Mouse (Mus musculus) embryonic facial prominence, embryonic 11.5 days (tissue): Measurements from ENCODE around the gene Prune2. TPM values are rescaled to one million over a fixed set of nuclear protein-coding genes. Genes with fewer than 3 reads are reported as not detected.

Source experiments
- ATAC-seq: fragments of 200-750 bp; cut with Nextera tagmentation; replicated peaks from 2 replicates; pipeline ENCODE4 v1.8.0; 2017; ENCODE audit warnings: low read depth; ENCODE audit not compliant: insufficient number of reproducible peaks, low FRiP score, low TSS enrichment
- DNase-seq: peaks from one replicate; pipeline ENCODE4 v3.0.0-alpha.2; 2015; ENCODE audit warnings: low spot score
- H3K27ac ChIP-seq: fragments of 300-500 bp; sonication (generic); replicated peaks from 2 replicates; pipeline ENCODE4 v1.5.1; 2014; ENCODE audit warnings: mild to moderate bottlenecking, low read depth, low read length, control low read depth
- H3K27me3 ChIP-seq: fragments of 300-500 bp; sonication (generic); 2 replicates; pipeline ENCODE4 v1.6.1; 2014; ENCODE audit warnings: mild to moderate bottlenecking, low read length, moderate library complexity, mixed read lengths; ENCODE audit not compliant: control insufficient read depth, insufficient read depth
- H3K36me3 ChIP-seq: fragments of 300-500 bp; sonication (generic); replicated peaks from 2 replicates; pipeline ENCODE4 v1.6.1; 2014; ENCODE audit warnings: low read depth, mild to moderate bottlenecking, low read length, moderate library complexity, mixed read lengths; ENCODE audit not compliant: control insufficient read depth, insufficient read depth
- H3K4me1 ChIP-seq: fragments of 300-500 bp; sonication (generic); 2 replicates; pipeline ENCODE4 v1.6.1; 2014; ENCODE audit warnings: low read length, mixed read lengths; ENCODE audit not compliant: control insufficient read depth, insufficient read depth
- H3K4me2 ChIP-seq: fragments of 300-500 bp; sonication (generic); 2 replicates; pipeline ENCODE4 v1.6.1; 2014; ENCODE audit warnings: low read depth, mild to moderate bottlenecking, control low read depth, low read length, moderate library complexity
- H3K4me3 ChIP-seq: fragments of 300-500 bp; sonication (generic); 2 replicates; pipeline ENCODE4 v1.5.1; 2014; ENCODE audit warnings: low read depth, low read length, control low read depth
- H3K9ac ChIP-seq: fragments of 300-500 bp; sonication (generic); replicated peaks from 2 replicates; pipeline ENCODE4 v1.6.1; 2014; ENCODE audit warnings: mild to moderate bottlenecking, control low read depth, low read length
- H3K9me3 ChIP-seq: fragments of 300-500 bp; sonication (generic); replicated peaks from 2 replicates; pipeline ENCODE4 v1.6.1; 2016; ENCODE audit warnings: mild to moderate bottlenecking, low read length, inconsistent platforms, mixed read lengths; ENCODE audit not compliant: control insufficient read depth
- WGBS: fragments of 180-500 bp; shearing (Covaris S2); extraction: QIAGEN DNeasy Blood & Tissue Kit; methylation state at CpG from one replicate; pipeline ENCODE4 v1.1.7; 2014; 5-methylcytosine and 5-hydroxymethylcytosine counted together
- polyA plus RNA-seq: library from polyadenylated mRNA; unstranded; fragments of >200 nt; fragmentation: Nextera tagmentation; extraction: Ambion mirVana; gene quantifications from 2 replicates; pipeline ENCODE4 v1.2.1, GENCODE M21; 2014

Prune2 gene
- polyA plus RNA-seq, 1 experiment from 2014 or later, result 1.5 TPM

GRCm38 (mm10) chr19:17055892-17056291, 100.0 kb downstream of the Prune2 start:
- H3K9ac ChIP-seq, result no peak overlapping the region
- DNase-seq (no peak), ATAC-seq (no peak)
- WGBS, result 37% methylated on average over 3 of the region's 3 CpGs
- no peaks in the 10 kb centered on the region for H3K4me1 ChIP-seq
- H3K27ac ChIP-seq, result no peak overlapping the region
- no peaks in the 10 kb centered on the region for H3K9me3 ChIP-seq
- H3K4me3 ChIP-seq, result no peak overlapping the region
- H3K36me3 ChIP-seq, result no peaks in the 10 kb centered on the region
- no peak overlapping the region for H3K4me2 ChIP-seq
- H3K27me3 ChIP-seq, result no peaks in the 10 kb centered on the region

GRCm38 (mm10) chr19:17060106-17060505, 104.2 kb downstream of the Prune2 start:
- Histone ChIP-seq H3K27ac (no peak overlapping the region), H3K36me3 (no peaks in the 10 kb centered on the region), H3K4me3 (no peak overlapping the region), H3K27me3 (no peaks in the 10 kb centered on the region), H3K4me1 (no peaks in the 10 kb centered on the region), H3K9ac (no peak overlapping the region), H3K4me2 (no peak overlapping the region), H3K9me3 (no peaks in the 10 kb centered on the region)
- ATAC-seq, result no peak
- WGBS, result 93% methylated on average over 5 of the region's 5 CpGs
- no peak for DNase-seq

- DNase-seq, result no peak
- Histone ChIP-seq H3K4me1 (no peaks in the 10 kb centered on the region), H3K27ac (no peak overlapping the region), H3K27me3 (no peaks in the 10 kb centered on the region), H3K4me3 (no peak overlapping the region), H3K36me3 (no peaks in the 10 kb centered on the region), H3K9me3 (no peaks in the 10 kb centered on the region), H3K9ac (no peak overlapping the region), H3K4me2 (no peak overlapping the region)
- no peak for ATAC-seq
These were observed 108.5 kb downstream of the Prune2 start for GRCm38 (mm10) chr19:17064421-17064820.

GRCm38 (mm10) chr19:17069067-17069466, 113.1 kb downstream of the Prune2 start:
- ATAC-seq (no peak), DNase-seq (no peak)
- H3K4me1 ChIP-seq, result no peaks in the 10 kb centered on the region
- H3K27ac ChIP-seq, result no peak overlapping the region
- H3K4me3 ChIP-seq, result no peak overlapping the region
- no peak overlapping the region for H3K4me2 ChIP-seq
- no peak overlapping the region for H3K9ac ChIP-seq
- WGBS, result 83% methylated on average over 7 of the region's 7 CpGs
- no peaks in the 10 kb centered on the region for H3K36me3 ChIP-seq
- H3K9me3 ChIP-seq, result no peaks in the 10 kb centered on the region
- H3K27me3 ChIP-seq, result no peaks in the 10 kb centered on the region

GRCm38 (mm10) chr19:17071205-17071604, 115.3 kb downstream of the Prune2 start:
- no peaks in the 10 kb centered on the region for H3K27me3 ChIP-seq
- no peak overlapping the region for H3K4me2 ChIP-seq
- H3K9ac ChIP-seq, result no peak overlapping the region
- no peaks in the 10 kb centered on the region for H3K36me3 ChIP-seq
- no peak overlapping the region for H3K4me3 ChIP-seq
- 86% methylated on average over 5 of the region's 5 CpGs for WGBS
- no peak for ATAC-seq
- no peak overlapping the region for H3K27ac ChIP-seq
- no peaks in the 10 kb centered on the region for H3K4me1 ChIP-seq
- DNase-seq, result no peak
- H3K9me3 ChIP-seq, result no peaks in the 10 kb centered on the region

DNA sequence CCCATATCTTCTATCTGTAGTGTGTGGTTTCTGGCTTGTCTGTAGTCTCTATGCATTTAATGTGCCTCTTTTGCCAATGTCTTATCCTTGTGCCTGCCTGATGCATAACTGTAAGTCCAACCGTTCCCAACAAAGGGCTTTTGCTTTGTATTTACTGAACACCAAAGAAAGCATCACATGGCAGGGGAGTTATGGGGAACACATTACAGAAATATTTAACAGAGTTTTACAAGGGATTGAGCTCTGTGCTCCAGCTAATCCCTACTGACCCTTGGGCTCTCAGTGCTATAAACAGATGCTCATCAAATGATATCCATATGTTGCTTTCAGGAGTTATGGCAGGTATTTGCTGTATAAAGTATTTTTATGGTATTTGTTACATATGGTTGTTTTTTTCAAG, 116.3 kb downstream of the Prune2 start:
- DNase-seq (no peak), ATAC-seq (no peak)
- H3K36me3 ChIP-seq, result no peaks in the 10 kb centered on the region
- no peak overlapping the region for H3K4me2 ChIP-seq
- no peak overlapping the region for H3K27ac ChIP-seq
- H3K4me1 ChIP-seq, result no peaks in the 10 kb centered on the region
- WGBS, result 70% methylated on average over 1 of the region's 1 CpGs
- H3K27me3 ChIP-seq, result no peaks in the 10 kb centered on the region
- H3K9ac ChIP-seq, result no peak overlapping the region
- H3K9me3 ChIP-seq, result no peaks in the 10 kb centered on the region
- no peak overlapping the region for H3K4me3 ChIP-seq

DNA sequence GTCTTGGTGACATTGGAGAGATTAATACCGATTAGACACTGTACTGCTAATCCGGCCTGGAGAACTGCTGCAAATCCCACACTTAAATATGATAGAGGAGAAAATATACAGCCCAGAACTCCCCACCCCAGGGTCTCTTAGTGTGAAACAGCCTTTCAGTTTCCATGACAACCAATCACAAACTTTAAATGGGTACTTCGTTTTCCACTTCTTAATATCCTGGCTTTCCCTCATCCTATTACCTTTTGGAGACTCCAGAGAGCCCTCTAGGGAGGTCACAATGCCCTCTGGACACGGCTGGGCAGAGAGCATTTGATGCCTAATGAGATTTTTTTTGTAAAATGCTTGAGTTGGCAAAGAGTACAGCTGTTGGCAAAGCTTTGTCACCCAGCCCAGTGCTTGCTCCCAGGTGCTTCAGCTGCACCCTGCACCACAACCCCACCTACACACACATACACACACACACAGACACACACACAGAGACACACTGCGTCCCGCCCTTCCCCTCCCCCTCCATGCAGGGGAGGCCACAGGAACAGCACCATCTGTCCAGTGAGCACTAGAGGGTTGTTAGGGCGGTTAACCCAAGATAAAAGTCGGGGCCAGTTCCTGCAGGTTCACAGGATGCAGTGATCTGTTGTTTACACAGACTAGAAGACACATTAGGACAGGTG, 122.9 kb downstream of the Prune2 start:
- Histone ChIP-seq H3K9me3 (no peaks in the 10 kb centered on the region), H3K27ac (no peak overlapping the region), H3K4me3 (no peak overlapping the region), H3K36me3 (no peaks in the 10 kb centered on the region), H3K27me3 (no peaks in the 10 kb centered on the region), H3K4me1 (no peaks in the 10 kb centered on the region), H3K4me2 (no peak overlapping the region), H3K9ac (no peak overlapping the region)
- ATAC-seq (no peak), DNase-seq (no peak)
- 64% methylated on average over 8 of the region's 8 CpGs for WGBS

GRCm38 (mm10) chr19:17081382-17081781, 125.5 kb downstream of the Prune2 start:
- Histone ChIP-seq H3K27me3 (no peaks in the 10 kb centered on the region), H3K36me3 (no peaks in the 10 kb centered on the region), H3K4me2 (no peak overlapping the region), H3K9ac (no peak overlapping the region), H3K4me1 (no peaks in the 10 kb centered on the region), H3K9me3 (no peaks in the 10 kb centered on the region), H3K4me3 (no peak overlapping the region), H3K27ac (no peak overlapping the region)
- no peak for ATAC-seq
- no peak for DNase-seq
- 84% methylated on average over 10 of the region's 10 CpGs for WGBS
